Mouse (Mus musculus) G1E (cell line): ENCODE measurements around the gene Cpa3. TPM values are rescaled to one million over a fixed set of nuclear protein-coding genes. Genes with fewer than 3 reads are reported as not detected.
A peak's percentile ranks its signal among the peaks of the same experiment; 100 is the strongest.

Experiments
- ATAC-seq: 2 replicates; pipeline ENCODE4 v1.8.0; 2016; ENCODE audit warnings: mild to moderate bottlenecking; ENCODE audit not compliant: insufficient number of reproducible peaks, poor library complexity, low FRiP score, severe bottlenecking; ENCODE audit errors: extremely low read depth
- DNase-seq: peaks from one replicate; pipeline ENCODE4 v3.0.0; 2012; ENCODE audit warnings: low spot score
- H3K27me3 ChIP-seq: 2 replicates; pipeline ENCODE4 v1.6.1; 2012; ENCODE audit warnings: mild to moderate bottlenecking, low read length, inconsistent platforms; ENCODE audit not compliant: insufficient read depth
- H3K36me3 ChIP-seq: replicated peaks from 2 replicates; pipeline ENCODE3; 2012; ENCODE audit warnings: mild to moderate bottlenecking, inconsistent platforms
- H3K4me1 ChIP-seq: 2 replicates; pipeline ENCODE4 v1.6.1; 2012; ENCODE audit warnings: low read depth, low read length, inconsistent platforms, mixed read lengths; ENCODE audit not compliant: insufficient read depth
- H3K4me3 ChIP-seq: 2 replicates; pipeline ENCODE4 v1.5.1; 2012; ENCODE audit warnings: low read depth, mild to moderate bottlenecking, inconsistent platforms, low read length, moderate library complexity, mixed read lengths
- H3K9me3 ChIP-seq: replicated peaks from 2 replicates; pipeline ENCODE4 v1.6.1; 2012; ENCODE audit warnings: inconsistent platforms
- CTCF ChIP-seq: IDR thresholded peaks from 2 replicates; pipeline ENCODE4 v1.5.1; 2012; ENCODE audit warnings: low read depth, low read length, inconsistent platforms, mixed read lengths
- GATA1 ChIP-seq: IDR thresholded peaks from 2 replicates; pipeline ENCODE4 v1.6.1; 2012; ENCODE audit warnings: borderline replicate concordance, low read length, inconsistent platforms, mixed read lengths
- GATA2 ChIP-seq: IDR thresholded peaks from 2 replicates; pipeline ENCODE4 v1.6.1; 2012; ENCODE audit warnings: low read depth, low read length, inconsistent platforms, borderline replicate concordance
- POLR2AphosphoS5 ChIP-seq: IDR thresholded peaks from 2 replicates; pipeline ENCODE4 v1.6.1; 2012; ENCODE audit warnings: low read depth, low read length, inconsistent platforms; ENCODE audit not compliant: insufficient replicate concordance
- TAL1 ChIP-seq: conservative IDR thresholded peaks from 2 replicates; pipeline ENCODE4 v1.6.1; 2012; ENCODE audit warnings: low read depth, low read length, inconsistent platforms, mixed read lengths
- polyA plus RNA-seq: library from polyadenylated mRNA; stranded (reverse); fragments of >175 nt; gene quantifications from 2 replicates; pipeline ENCODE4 v1.2.3, GENCODE M21; 2012
- total RNA-seq, 2 experiments: library from RNA; stranded (forward) in 1 of 2; stranded (reverse) in 1 of 2; fragments of 200-1000 nt in 1 of 2; fragments of >200 nt in 1 of 2; fragmentation: Nextera tagmentation in 1 of 2; gene quantifications; 2 replicates each; pipeline ENCODE4 v1.2.3; 2014 to 2017

Cpa3 gene
- total and polyA plus RNA-seq, 3 experiments, result 3.4 to 610 (median 185) TPM

DNA sequence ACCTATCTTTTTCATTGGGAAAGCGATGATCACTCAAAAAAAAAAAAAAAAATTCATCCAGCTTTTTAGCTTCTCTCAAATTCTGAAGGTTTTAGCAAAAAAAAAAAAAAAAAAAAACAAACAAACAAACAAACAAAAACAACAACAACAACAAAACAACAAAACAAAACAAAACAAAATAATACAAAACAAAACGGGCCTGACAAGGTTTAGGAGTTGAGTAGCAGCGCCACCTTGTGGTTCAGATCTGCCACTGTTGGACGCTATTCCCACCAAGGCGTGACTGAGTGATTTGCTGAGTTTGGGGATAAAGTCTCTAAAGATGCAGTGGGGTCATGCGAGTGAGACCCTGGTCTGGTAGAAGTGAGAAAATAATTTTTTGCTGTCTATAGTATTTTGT lies 43.1 kb downstream of the Cpa3 start:
- no peaks in the 10 kb centered on the region for H3K9me3 ChIP-seq
- H3K4me3 ChIP-seq, result no peak overlapping the region
- no peak for TF ChIP-seq POLR2AphosphoS5
- peak; percentile 71 for TF ChIP-seq CTCF
- H3K36me3 ChIP-seq, result peaks cover 10% of the 10 kb centered on the region
- DNase-seq, result no peak
- no peaks in the 10 kb centered on the region for H3K27me3 ChIP-seq
- ATAC-seq, result no peak; the same call in 1 of the 2 replicates
- H3K4me1 ChIP-seq, result peaks cover 21% of the 10 kb centered on the region

DNA sequence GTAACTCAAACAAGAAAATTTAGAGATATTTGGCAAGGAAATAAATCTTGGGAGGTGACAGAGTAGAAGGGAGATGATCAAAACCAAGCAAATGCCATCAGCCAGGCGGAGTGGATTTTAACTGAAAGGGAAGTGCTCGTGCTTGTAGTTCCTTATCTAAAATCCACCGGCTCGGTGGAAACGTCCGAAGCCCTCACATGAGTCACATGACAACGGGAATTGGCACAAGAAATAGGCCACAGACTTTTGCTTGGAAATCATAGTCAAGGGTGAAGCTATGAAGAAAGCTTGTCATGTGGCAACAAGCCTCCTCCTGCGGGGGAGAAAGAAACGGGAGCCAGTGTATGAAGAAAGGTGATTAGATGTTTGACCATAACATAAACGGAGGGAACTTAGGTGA lies 44.1 kb downstream of the Cpa3 start:
- DNase-seq, result peak; percentile 16
- TF ChIP-seq GATA2, result no peak
- TF ChIP-seq CTCF, result no peak
- TF ChIP-seq POLR2AphosphoS5, result no peak
- TF ChIP-seq GATA1, result no peak
- no peak for TF ChIP-seq TAL1
- Histone ChIP-seq H3K4me3 (peak overlapping the region; percentile 56; the same call in 1 of the 2 replicates), H3K27me3 (no peaks in the 10 kb centered on the region), H3K9me3 (no peaks in the 10 kb centered on the region), H3K4me1 (peaks cover 21% of the 10 kb centered on the region), H3K36me3 (peaks cover 5% of the 10 kb centered on the region)
- peak; percentile 71 for ATAC-seq

DNA sequence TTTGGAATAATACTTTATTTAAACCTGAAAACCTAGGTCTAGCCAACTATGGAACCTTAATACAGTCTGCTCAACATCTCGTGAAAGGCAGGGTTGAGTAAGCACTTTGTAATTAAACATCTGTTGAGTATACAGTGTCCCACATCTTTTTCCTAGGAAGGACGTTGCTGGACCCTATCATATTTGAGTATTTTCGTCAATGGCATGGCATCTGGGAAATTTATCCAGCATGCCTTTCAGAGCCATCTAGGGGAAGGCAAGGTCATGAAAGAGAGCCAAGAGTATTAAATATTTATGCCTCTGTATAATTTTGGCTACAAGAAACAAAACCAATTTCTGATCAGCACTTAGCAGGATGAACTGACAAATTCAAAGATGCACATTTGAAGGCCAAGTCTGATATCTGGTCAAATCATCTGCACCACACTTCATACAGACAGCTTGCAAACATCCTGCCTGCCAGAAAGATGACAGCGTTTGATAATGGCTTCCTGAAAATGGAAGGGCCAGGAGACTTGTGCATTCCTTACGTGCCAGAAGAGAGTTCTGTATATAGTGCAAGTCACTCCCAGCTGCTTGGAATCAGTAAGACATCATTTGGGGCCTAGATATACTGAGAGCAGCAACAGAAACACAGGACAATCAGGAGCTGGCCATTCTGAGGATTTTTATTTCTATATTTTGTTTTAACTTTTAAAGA lies 52.9 kb downstream of the Cpa3 start:
- DNase-seq (peak; percentile 2), ATAC-seq (peak; percentile 97)
- Histone ChIP-seq H3K4me3 (no peak overlapping the region), H3K27me3 (no peaks in the 10 kb centered on the region), H3K4me1 (peaks cover 13% of the 10 kb centered on the region), H3K9me3 (no peaks in the 10 kb centered on the region), H3K36me3 (no peaks in the 10 kb centered on the region)
- TF ChIP-seq GATA1, result no peak
- peak; percentile 36 for TF ChIP-seq TAL1
- TF ChIP-seq CTCF, result no peak

DNA sequence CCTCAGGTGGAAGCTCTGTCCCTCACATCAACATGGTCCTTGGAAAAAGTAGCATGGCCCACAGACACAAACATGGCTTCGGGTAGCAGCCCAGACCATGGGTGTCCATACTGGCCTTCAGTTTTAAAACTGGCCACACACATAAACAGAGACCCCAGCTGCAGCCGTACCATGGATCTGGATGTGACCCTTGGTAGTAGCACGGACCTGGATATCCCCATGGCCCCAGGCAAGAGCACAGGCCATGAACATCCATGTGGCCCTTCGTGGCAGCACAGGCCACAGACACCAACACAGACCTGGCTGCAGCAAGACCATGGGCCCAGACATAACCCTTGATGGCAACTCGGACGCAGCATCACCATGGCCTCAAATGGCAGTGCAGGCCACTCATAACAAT lies 69.6 kb downstream of the Cpa3 start:
- Histone ChIP-seq H3K27me3 (peaks cover 5% of the 10 kb centered on the region; the same call in 1 of the 2 replicates), H3K36me3 (no peaks in the 10 kb centered on the region), H3K4me1 (no peaks in the 10 kb centered on the region), H3K9me3 (no peaks in the 10 kb centered on the region), H3K4me3 (no peak overlapping the region)
- no peak for TF ChIP-seq GATA1
- no peak for TF ChIP-seq POLR2AphosphoS5
- no peak for TF ChIP-seq TAL1
- TF ChIP-seq GATA2, result no peak
- TF ChIP-seq CTCF, result no peak
- ATAC-seq, result no peak
- DNase-seq, result no peak

DNA sequence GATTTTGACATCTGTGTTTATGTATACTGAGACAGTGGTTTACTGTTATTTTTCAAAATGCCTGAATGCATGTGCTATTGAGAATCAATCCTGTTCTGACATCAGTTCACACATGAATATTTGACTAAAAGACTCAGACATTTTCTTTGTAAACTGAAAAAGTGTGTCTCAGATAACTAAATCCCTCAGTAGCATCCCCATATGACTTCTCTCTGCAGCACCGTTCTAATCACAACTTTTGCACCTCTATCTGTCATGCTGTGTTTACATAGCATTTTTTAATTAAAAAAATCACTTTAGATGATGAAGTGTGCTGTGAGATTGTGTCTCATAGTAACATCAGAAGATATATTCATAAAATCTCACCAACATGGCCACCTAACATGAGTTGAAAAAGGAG lies 74.5 kb downstream of the Cpa3 start:
- TF ChIP-seq POLR2AphosphoS5 (no peak), GATA2 (no peak), GATA1 (no peak), CTCF (no peak)
- Histone ChIP-seq H3K4me1 (no peaks in the 10 kb centered on the region), H3K36me3 (no peaks in the 10 kb centered on the region), H3K27me3 (peaks cover 1% of the 10 kb centered on the region; the same call in 1 of the 2 replicates), H3K4me3 (no peak overlapping the region), H3K9me3 (peaks cover under 1% of the 10 kb centered on the region)
- DNase-seq, result no peak
- no peak for ATAC-seq

Other genes with a start within 250 kb of the Cpa3 start
- 27.5 and 32.2 TPM in 2 replicates for gene Hps3, start 206.9 kb downstream of the Cpa3 start, total RNA-seq (2014; fragmentation: Nextera tagmentation)
- 39.1 and 39.3 TPM in 2 replicates for gene Hps3, start 206.9 kb downstream of the Cpa3 start, total RNA-seq (2017)
- gene Hps3, start 206.9 kb downstream of the Cpa3 start, polyA plus RNA-seq, result 15.0 and 16.3 TPM in 2 replicates
- gene Hltf, start 184.4 kb downstream of the Cpa3 start, total RNA-seq (2014; fragmentation: Nextera tagmentation), result 71.0 and 85.2 TPM in 2 replicates
- 75.7 and 85.0 TPM in 2 replicates for gene Hltf, start 184.4 kb downstream of the Cpa3 start, total RNA-seq (2017)
- 14.2 and 15.6 TPM in 2 replicates for gene Hltf, start 184.4 kb downstream of the Cpa3 start, polyA plus RNA-seq
- gene Gyg, start 86.9 kb downstream of the Cpa3 start, total RNA-seq (2014; fragmentation: Nextera tagmentation), result not detected in 2 replicates
- not detected in 2 replicates for gene Gyg, start 86.9 kb downstream of the Cpa3 start, total RNA-seq (2017)
- not detected in 2 replicates for gene Gyg, start 86.9 kb downstream of the Cpa3 start, polyA plus RNA-seq
- not detected in 2 replicates for gene Cpb1, start 33.6 kb upstream of the Cpa3 start, total RNA-seq (2014; fragmentation: Nextera tagmentation)
- gene Cpb1, start 33.6 kb upstream of the Cpa3 start, total RNA-seq (2017), result 0.22 and 1.2 TPM in 2 replicates
- gene Cpb1, start 33.6 kb upstream of the Cpa3 start, polyA plus RNA-seq, result not detected in 2 replicates
- not detected in 2 replicates for gene Agtr1b, start 125.0 kb upstream of the Cpa3 start, total RNA-seq (2014; fragmentation: Nextera tagmentation)
- not detected in 2 replicates for gene Agtr1b, start 125.0 kb upstream of the Cpa3 start, total RNA-seq (2017)
- gene Agtr1b, start 125.0 kb upstream of the Cpa3 start, polyA plus RNA-seq, result not detected in 2 replicates